ENCODE assay signal across 16 mouse cellular contexts in the genomic region with DNA sequence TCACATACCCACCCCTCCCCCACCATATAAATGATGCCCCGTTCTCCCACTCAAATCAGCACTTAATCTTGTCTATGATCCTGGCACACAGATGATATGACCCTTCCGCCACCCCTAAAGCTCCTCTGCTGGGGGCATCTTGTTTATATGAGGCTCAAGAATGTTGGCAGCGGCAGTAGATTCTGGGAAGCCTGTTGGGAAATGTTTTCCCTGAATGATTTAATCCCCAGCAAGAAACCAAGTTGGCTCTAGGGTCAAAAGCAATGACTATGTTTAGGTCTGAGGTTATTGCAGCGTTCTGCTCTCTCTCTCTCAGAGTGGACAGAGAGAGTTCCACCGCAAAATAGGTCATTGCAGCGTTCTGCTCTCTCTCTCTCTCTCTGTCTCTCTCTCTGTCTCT.
DNase-seq lines count a peak whose midpoint lies in the region; ATAC-seq and TF ChIP-seq lines count a peak whose summit lies in the region.
"Had no signal": no experiment of that assay in that cellular context is flagged by ENCODE, and none has a peak within 500 bp of the region (broad histone marks: within the 10 kb centered on the region; RNA-seq: fewer than 3 reads in every experiment).

No protein-coding gene starts in this region.

- H3K4me2 ChIP-seq in lung, embryonic 14.5 days, result no peak overlapping the region
- no peak overlapping the region for H3K4me2 ChIP-seq in liver, embryonic 13.5 days
- H3K4me2 ChIP-seq: hindbrain, embryonic 15.5 days had no signal

- no peak for TF ChIP-seq CTCF in lung, embryonic 14.5 days (IDR thresholded peaks at IDR 0.05; ENCODE audit: low read depth)
- no peak for TF ChIP-seq CTCF in MEL (IDR thresholded peaks at IDR 0.05 in 2 of 3, conservative IDR thresholded peaks at IDR 0.05 in 1 of 3; ENCODE audit: control insufficient read depth in 1 of 3, insufficient read depth in 1 of 3, low read depth in 2 of 3, low read length in 3 of 3, poor library complexity in 1 of 3, severe bottlenecking in 1 of 3)

- no peak overlapping the region for H3K9ac ChIP-seq in lung, embryonic 14.5 days
- H3K9ac ChIP-seq in MEL (ENCODE audit: control insufficient read depth, low read depth, low read length, poor library complexity, severe bottlenecking), result no peak overlapping the region
- peak overlapping the region; percentile 20; the same call in 1 of the 2 replicates for H3K9ac ChIP-seq in liver, embryonic 13.5 days
- H3K9ac ChIP-seq: embryonic facial prominence, embryonic 12.5 days; forebrain, postnatal 0 days; heart, embryonic 15.5 days; hindbrain, embryonic 15.5 days; neural tube, embryonic 15.5 days had no signal

- 49% methylated on average over 6 of the region's 6 CpGs for WGBS in lung, embryonic 14.5 days
- 72% methylated on average over 6 of the region's 6 CpGs for WGBS in liver, embryonic 13.5 days (ENCODE audit: insufficient replicate concordance)

- no peaks in the 10 kb centered on the region for H3K27me3 ChIP-seq in lung, embryonic 14.5 days (ENCODE audit: insufficient read depth, low read length)
- no peaks in the 10 kb centered on the region for H3K27me3 ChIP-seq in MEL (ENCODE audit: control insufficient read depth in 1 of 2, insufficient read depth in 2 of 2, low read length in 2 of 2)
- no peaks in the 10 kb centered on the region for H3K27me3 ChIP-seq in liver, embryonic 13.5 days
- H3K27me3 ChIP-seq: embryonic facial prominence, embryonic 12.5 days; heart, embryonic 15.5 days; hindbrain, embryonic 15.5 days; neural tube, embryonic 15.5 days had no signal

- TF ChIP-seq EP300 in MEL (IDR thresholded peaks at IDR 0.05; ENCODE audit: low read depth in 1 of 2, low read length in 2 of 2), result no peak

- H3K27ac ChIP-seq in lung, embryonic 14.5 days (ENCODE audit: low read depth), result no peak overlapping the region
- H3K27ac ChIP-seq in MEL (ENCODE audit: control insufficient read depth, low read depth, low read length), result no peak overlapping the region
- peak overlapping the region; percentile 100 for H3K27ac ChIP-seq in liver, embryonic 13.5 days
- H3K27ac ChIP-seq: embryonic facial prominence, embryonic 12.5 days; heart, embryonic 15.5 days; hindbrain, embryonic 15.5 days; left cerebral cortex, adult 2 months; neural tube, embryonic 15.5 days had no signal

- no peak for TF ChIP-seq RAD21 in MEL (IDR thresholded peaks at IDR 0.05; ENCODE audit: low read depth, low read length)

- peak; percentile 51 for DNase-seq in lung, embryonic 14.5 days
- DNase-seq in lung, postnatal 25 days (ENCODE audit: low spot score), result no peak
- DNase-seq in MEL (ENCODE audit: low read depth, low spot score) (no peak), NIH3T3 (ENCODE audit: low read depth) (peak; percentile 86)
- DNase-seq in liver, embryonic 13.5 days, result no peak
- DNase-seq in embryo, embryonic 11 days, result no peak
- no peak for DNase-seq in layer of hippocampus, postnatal 10 days (ENCODE audit: low spot score in 2 of 2)
- no peak for DNase-seq in urinary bladder, postnatal 25 days (ENCODE audit: low spot score)

- H3K4me1 ChIP-seq in lung, embryonic 14.5 days (ENCODE audit: insufficient read depth), result no peaks in the 10 kb centered on the region
- H3K4me1 ChIP-seq in MEL (ENCODE audit: control insufficient read depth in 1 of 2, insufficient read depth in 2 of 2, low read length in 2 of 2), result peaks cover 17% of the 10 kb centered on the region in 2 experiments
- peaks cover 54% of the 10 kb centered on the region for H3K4me1 ChIP-seq in liver, embryonic 13.5 days (replicated peaks)

- no peak for ATAC-seq in lung, embryonic 14.5 days (ENCODE audit: insufficient read depth)
- ATAC-seq in liver, embryonic 13.5 days (ENCODE audit: low read depth), result no peak
- ATAC-seq: midbrain, embryonic 16.5 days had no signal

- H3K9me3 ChIP-seq in lung, embryonic 14.5 days (ENCODE audit: low read depth, low read length), result peaks cover 4% of the 10 kb centered on the region; the same call in 1 of the 2 replicates
- no peaks in the 10 kb centered on the region for H3K9me3 ChIP-seq in MEL (replicated peaks; ENCODE audit: insufficient read depth, low read length)
- peaks cover 5% of the 10 kb centered on the region; the same call in 1 of the 2 replicates for H3K9me3 ChIP-seq in liver, embryonic 13.5 days (replicated peaks)
- H3K9me3 ChIP-seq: embryonic facial prominence, embryonic 12.5 days; heart, embryonic 15.5 days; hindbrain, embryonic 15.5 days; midbrain, embryonic 10.5 days; neural tube, embryonic 15.5 days had no signal

- no peaks in the 10 kb centered on the region for H3K79me2 ChIP-seq in MEL (ENCODE audit: control insufficient read depth, insufficient read depth, low read length, poor library complexity)

- no peak overlapping the region for H3K4me3 ChIP-seq in lung, embryonic 14.5 days (ENCODE audit: low read depth, low read length)
- no peak overlapping the region for H3K4me3 ChIP-seq in MEL (ENCODE audit: control insufficient read depth in 1 of 2, insufficient read depth in 1 of 2, low read depth in 2 of 2, low read length in 2 of 2)
- H3K4me3 ChIP-seq in liver, embryonic 13.5 days (replicated peaks), result no peak overlapping the region
- H3K4me3 ChIP-seq: embryonic facial prominence, embryonic 12.5 days; heart, embryonic 15.5 days; hindbrain, embryonic 15.5 days; left cerebral cortex, adult 2 months; midbrain, embryonic 10.5 days; neural tube, embryonic 15.5 days had no signal

- H3K36me3 ChIP-seq in lung, embryonic 14.5 days (ENCODE audit: insufficient read depth), result no peaks in the 10 kb centered on the region
- peaks cover 0 to 10% of the 10 kb centered on the region in 2 experiments; a peak in 2 of 4 replicates for H3K36me3 ChIP-seq in MEL (ENCODE audit: control insufficient read depth in 1 of 2, insufficient read depth in 2 of 2, low read length in 2 of 2)
- no peaks in the 10 kb centered on the region for H3K36me3 ChIP-seq in liver, embryonic 13.5 days
- H3K36me3 ChIP-seq: embryonic facial prominence, embryonic 12.5 days; heart, embryonic 15.5 days; hindbrain, embryonic 15.5 days; midbrain, embryonic 10.5 days; neural tube, embryonic 15.5 days had no signal

- TF ChIP-seq POLR2A in MEL (IDR thresholded peaks at IDR 0.05; ENCODE audit: control insufficient read depth in 1 of 2, insufficient read depth in 1 of 2, low read depth in 1 of 2, low read length in 2 of 2, poor library complexity in 1 of 2), result no peak

TF ChIP-seq in MEL, 35 proteins besides CTCF, POLR2A, EP300 and RAD21:
- TF ChIP-seq MYC (IDR thresholded peaks at IDR 0.05; ENCODE audit: low read depth, low read length), result no peak
- no peak for TF ChIP-seq TCF12 (IDR thresholded peaks at IDR 0.05; ENCODE audit: low read depth, low read length)
- 0 out of 2 replicates have a peak, but pooled peaks have one; percentile 36 for TF ChIP-seq JUND (IDR thresholded peaks at IDR 0.05; ENCODE audit: low read depth, low read length)
- TF ChIP-seq KAT2A (conservative IDR thresholded peaks at IDR 0.05; ENCODE audit: low read depth, low read length), result no peak
- no peak for TF ChIP-seq ETS1 (IDR thresholded peaks at IDR 0.05; ENCODE audit: low read depth, low read length)
- no peak for TF ChIP-seq CHD1 (IDR thresholded peaks at IDR 0.05; ENCODE audit: low read depth, low read length)

Comparison
In these comparisons a context has a peak if more than half of its experiments do, and no peak if none do; other contexts are left out.
1. DNase-seq: peak in lung, embryonic 14.5 days (single experiment) and NIH3T3 (single experiment); none in lung, postnatal 25 days (single experiment), MEL (single experiment), liver, embryonic 13.5 days (single experiment), embryo, embryonic 11 days (single experiment), layer of hippocampus, postnatal 10 days (0 of 2) and urinary bladder, postnatal 25 days (single experiment).